19 mouse cellular contexts compared by ENCODE assay signal in the genomic region with DNA sequence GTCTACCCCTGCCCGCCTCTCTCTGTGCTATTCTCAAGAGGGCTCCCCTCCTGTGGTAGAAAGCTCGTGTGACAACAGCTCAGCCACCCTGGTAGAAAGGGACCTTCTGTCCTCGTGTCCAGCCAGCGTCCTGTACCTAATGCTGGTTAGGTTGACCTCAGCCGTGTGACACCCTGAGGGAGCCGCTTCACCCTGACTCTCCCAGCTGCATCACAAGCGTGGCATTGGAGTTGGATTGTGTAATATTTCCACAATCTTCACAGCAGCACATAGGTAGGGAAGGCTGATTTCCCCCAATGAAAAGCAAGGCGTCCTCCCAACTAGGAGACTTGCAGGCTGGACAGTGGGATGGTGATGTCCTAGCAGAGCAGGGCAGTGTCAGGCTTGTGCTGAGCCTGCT. TPM values are rescaled to one million over a fixed set of nuclear protein-coding genes. Genes with fewer than 3 reads are reported as not detected.
A peak's percentile ranks its signal among the peaks of the same experiment; 100 is the strongest.
DNase-seq lines count a peak whose midpoint lies in the region; ATAC-seq and TF ChIP-seq lines count a peak whose summit lies in the region.
"Had no signal": no experiment of that assay in that cellular context is flagged by ENCODE, and none has a peak within 500 bp of the region (broad histone marks: within the 10 kb centered on the region; RNA-seq: fewer than 3 reads in every experiment).

No protein-coding gene starts in this region.

- TF ChIP-seq CTCF in embryonic fibroblast, embryonic 13.5 days (IDR thresholded peaks at IDR 0.05; ENCODE audit: borderline replicate concordance, insufficient read depth, low read length), result no peak

- H3ac ChIP-seq in myocyte (ENCODE audit: control insufficient read depth, insufficient read length), result no peak overlapping the region

- H3K9me3 ChIP-seq in lung, embryonic 16.5 days (ENCODE audit: control insufficient read depth, low read length), result no peaks in the 10 kb centered on the region
- no peaks in the 10 kb centered on the region for H3K9me3 ChIP-seq in liver, embryonic 11.5 days (ENCODE audit: control insufficient read depth, low read length)
- H3K9me3 ChIP-seq: hindbrain, embryonic 15.5 days; limb, embryonic 13.5 days; midbrain, embryonic 13.5 days had no signal

- peak; percentile 24; the same call in 1 of the 2 replicates for ATAC-seq in lung, embryonic 16.5 days (ENCODE audit: low read depth)
- ATAC-seq in liver, embryonic 11.5 days (replicated peaks; ENCODE audit: low FRiP score), result no peak
- ATAC-seq: CD4-positive, CD25-positive, alpha-beta regulatory T cell, adult 4 months; forebrain, embryonic 14.5 days; midbrain, embryonic 13.5 days had no signal

- peak overlapping the region; percentile 35 for H3K4me2 ChIP-seq in lung, embryonic 16.5 days (ENCODE audit: low read depth, low read length)
- peak overlapping the region; percentile 21 for H3K4me2 ChIP-seq in liver, embryonic 11.5 days
- peak overlapping the region; percentile 79 for H3K4me2 ChIP-seq in myocyte (ENCODE audit: low read depth)
- H3K4me2 ChIP-seq: heart, embryonic 11.5 days; hindbrain, embryonic 15.5 days; limb, embryonic 13.5 days; midbrain, embryonic 13.5 days had no signal

- no peak overlapping the region for H3K4me3 ChIP-seq in lung, embryonic 16.5 days (ENCODE audit: low read length)
- H3K4me3 ChIP-seq in embryonic fibroblast, embryonic 13.5 days (ENCODE audit: insufficient read depth, low read length), result no peak overlapping the region
- no peak overlapping the region for H3K4me3 ChIP-seq in liver, embryonic 11.5 days (ENCODE audit: low read depth, low read length)
- no peak overlapping the region for H3K4me3 ChIP-seq in myocyte
- H3K4me3 ChIP-seq: gastrocnemius, adult 2 months; hindbrain, embryonic 15.5 days; limb, embryonic 13.5 days; midbrain, embryonic 13.5 days had no signal

- H3K27me3 ChIP-seq in lung, embryonic 16.5 days (ENCODE audit: control insufficient read depth, insufficient read depth, low read depth, low read length), result no peaks in the 10 kb centered on the region
- no peaks in the 10 kb centered on the region for H3K27me3 ChIP-seq in liver, embryonic 11.5 days (replicated peaks; ENCODE audit: control insufficient read depth, insufficient read depth, low read length)
- H3K27me3 ChIP-seq in myocyte (ENCODE audit: control insufficient read depth, insufficient read depth, insufficient read length), result no peaks in the 10 kb centered on the region
- H3K27me3 ChIP-seq: hindbrain, embryonic 15.5 days; limb, embryonic 13.5 days; midbrain, embryonic 13.5 days had no signal

- no peak overlapping the region; the same call in 1 of the 2 replicates for H3K9ac ChIP-seq in lung, embryonic 16.5 days (ENCODE audit: low read length)
- no peak overlapping the region for H3K9ac ChIP-seq in liver, embryonic 11.5 days (ENCODE audit: low read depth, low read length)
- H3K9ac ChIP-seq: hindbrain, embryonic 15.5 days; limb, embryonic 13.5 days; midbrain, embryonic 13.5 days had no signal

- H3K27ac ChIP-seq in lung, embryonic 16.5 days (ENCODE audit: low read length), result peak overlapping the region; percentile 91
- peak overlapping the region; percentile 81; the same call in 1 of the 2 replicates for H3K27ac ChIP-seq in embryonic fibroblast, embryonic 13.5 days (ENCODE audit: insufficient read depth, low read length)
- no peak overlapping the region for H3K27ac ChIP-seq in liver, embryonic 11.5 days (ENCODE audit: low read depth, low read length)
- H3K27ac ChIP-seq: hindbrain, embryonic 15.5 days; limb, embryonic 13.5 days; midbrain, embryonic 13.5 days had no signal

- WGBS in lung, embryonic 16.5 days, result 65% methylated on average over 8 of the region's 8 CpGs
- 80% methylated on average over 8 of the region's 8 CpGs for WGBS in liver, embryonic 11.5 days

- no peaks in the 10 kb centered on the region for H3K36me3 ChIP-seq in lung, embryonic 16.5 days (ENCODE audit: control insufficient read depth, insufficient read depth, low read length)
- H3K36me3 ChIP-seq in liver, embryonic 11.5 days (ENCODE audit: control insufficient read depth, insufficient read depth, low read length), result peaks cover 7% of the 10 kb centered on the region; the same call in 1 of the 2 replicates
- peaks cover 64% of the 10 kb centered on the region for H3K36me3 ChIP-seq in myocyte (ENCODE audit: control insufficient read depth, insufficient read depth)
- H3K36me3 ChIP-seq: hindbrain, embryonic 15.5 days had no signal

- peaks cover 25% of the 10 kb centered on the region for H3K4me1 ChIP-seq in lung, embryonic 16.5 days (replicated peaks; ENCODE audit: control insufficient read depth, insufficient read depth, low read length)
- peaks cover 17% of the 10 kb centered on the region for H3K4me1 ChIP-seq in embryonic fibroblast, embryonic 13.5 days (ENCODE audit: control insufficient read depth, insufficient read depth, low read length)
- peaks cover 25% of the 10 kb centered on the region for H3K4me1 ChIP-seq in liver, embryonic 11.5 days (replicated peaks; ENCODE audit: control insufficient read depth, insufficient read depth, low read length)

- peaks cover 76% of the 10 kb centered on the region for H3K79me2 ChIP-seq in myocyte (ENCODE audit: control insufficient read depth, insufficient read depth)

- no peak for DNase-seq in lung, postnatal 10 days
- no peak for DNase-seq in liver, embryonic 11.5 days (ENCODE audit: low spot score)
- DNase-seq in layer of hippocampus, adult 18-20 months (ENCODE audit: low spot score in 2 of 2), result no peak
- DNase-seq in urinary bladder, postnatal 4 days (ENCODE audit: low spot score in 2 of 2), result no peak
- DNase-seq: adrenal gland, postnatal 10 days; cerebellum, adult 9-10 months; gastrocnemius, adult 2 months; kidney, adult 9 months; right cerebral cortex, adult 18-20 months; spleen, adult 18-20 months had no signal

- TF ChIP-seq POLR2A in embryonic fibroblast, embryonic 13.5 days (IDR thresholded peaks at IDR 0.05; ENCODE audit: low read depth, low read length), result no peak
- peak; percentile 20 for TF ChIP-seq POLR2A in myocyte (IDR thresholded peaks at IDR 0.05; ENCODE audit: insufficient read length, low read depth)

TF ChIP-seq in myocyte, 11 proteins besides CTCF, POLR2A, EP300 and RAD21:
- TF ChIP-seq POLR2AphosphoS2 (IDR thresholded peaks at IDR 0.05; ENCODE audit: insufficient read length, low read depth), result peak; percentile 8
- no peak for TF ChIP-seq REST (IDR thresholded peaks at IDR 0.05; ENCODE audit: insufficient read depth, insufficient read length)
TF ChIP-seq in myocyte: peak in this region for 1.

RNA-seq across cellular contexts. Expression of gene E2f2, which starts 14.1 kb away (rescaled TPM):
- 18.4 and 18.8 TPM in 2 replicates for polyA plus RNA-seq in lung, embryonic 16.5 days (2015; fragmentation: Nextera tagmentation; extraction: Ambion mirVana)
- polyA plus RNA-seq in embryonic fibroblast, embryonic 13.5 days (2011; ENCODE audit: insufficient read length, low read depth, missing spikeins), result 0.78 and 1.1 TPM in 2 replicates
- polyA plus RNA-seq in liver, embryonic 11.5 days (2014; fragmentation: Nextera tagmentation; extraction: Ambion mirVana), result 9.0 and 9.2 TPM in 2 replicates
- 56.3 TPM for polyA plus RNA-seq in myocyte (2012; fragmentation: generic; extraction: Trizol)
- total RNA-seq in layer of hippocampus, adult 18-20 months (2021), result under 1 TPM; 0.36 to 0.84 TPM

RNA-seq across cellular contexts. Expression of gene Asap3, which starts 19.9 kb away (rescaled TPM):
- polyA plus RNA-seq in lung, embryonic 16.5 days (2015; fragmentation: Nextera tagmentation; extraction: Ambion mirVana), result 8.2 and 9.1 TPM in 2 replicates
- 7.0 and 8.5 TPM in 2 replicates for polyA plus RNA-seq in embryonic fibroblast, embryonic 13.5 days (2011; ENCODE audit: insufficient read length, low read depth, missing spikeins)
- 1.8 and 2.9 TPM in 2 replicates for polyA plus RNA-seq in liver, embryonic 11.5 days (2014; fragmentation: Nextera tagmentation; extraction: Ambion mirVana)
- 3.9 TPM for polyA plus RNA-seq in myocyte (2012; fragmentation: generic; extraction: Trizol)
- 1 to 10 TPM; 2.2 to 2.6 TPM for total RNA-seq in layer of hippocampus, adult 18-20 months (2021)
- polyA plus RNA-seq: CD4-positive, CD25-positive, alpha-beta regulatory T cell, adult 4 months had no signal

RNA-seq across cellular contexts. Expression of gene Id3, which starts 43.0 kb away (rescaled TPM):
- polyA plus RNA-seq in lung, embryonic 16.5 days (2015; fragmentation: Nextera tagmentation; extraction: Ambion mirVana), result 560 and 561 TPM in 2 replicates
- 201 and 239 TPM in 2 replicates for polyA plus RNA-seq in embryonic fibroblast, embryonic 13.5 days (2011; ENCODE audit: insufficient read length, low read depth, missing spikeins)
- 191 and 200 TPM in 2 replicates for polyA plus RNA-seq in liver, embryonic 11.5 days (2014; fragmentation: Nextera tagmentation; extraction: Ambion mirVana)
- 15.2 TPM for polyA plus RNA-seq in myocyte (2012; fragmentation: generic; extraction: Trizol)
- total RNA-seq in layer of hippocampus, adult 18-20 months (2021), result 10 to 100 TPM; 30.0 to 35.1 TPM

Comparison
In these comparisons a context has a peak if more than half of its experiments do, and no peak if none do; other contexts are left out.
1. H3K4me2 ChIP-seq: peak in every context shown above with its lines; median percentile 79 in myocyte; 35 in lung, embryonic 16.5 days; 21 in liver, embryonic 11.5 days.
2. RNA of gene Id3, which starts 43.0 kb away (polyA plus RNA-seq): 560 to 561 TPM in lung, embryonic 16.5 days, 201 to 239 TPM in embryonic fibroblast, embryonic 13.5 days and 191 to 200 TPM in liver, embryonic 11.5 days; 15.2 TPM in myocyte (single experiment); every median in the first group is over 10 times any median in the second.